Mouse (Mus musculus) hindbrain, embryonic 12.5 days (tissue): Measurements from ENCODE around the gene Ndufa12. TPM values are rescaled to one million over a fixed set of nuclear protein-coding genes. Genes with fewer than 3 reads are reported as not detected.

ENCODE experiments used
- ATAC-seq: fragments of 200-750 bp; cut with Nextera tagmentation; 2 replicates; pipeline ENCODE4 v1.8.0; 2017; ENCODE audit warnings: moderate TSS enrichment; ENCODE audit not compliant: low FRiP score
- H3K27ac ChIP-seq: fragments of 300-500 bp; sonication (generic); 2 replicates; pipeline ENCODE4 v1.5.1; 2016; ENCODE audit warnings: mild to moderate bottlenecking
- H3K27me3 ChIP-seq: fragments of 300-500 bp; sonication (generic); 2 replicates; pipeline ENCODE4 v1.6.1; 2016; ENCODE audit warnings: mild to moderate bottlenecking
- H3K36me3 ChIP-seq: fragments of 300-500 bp; sonication (generic); 2 replicates; pipeline ENCODE4 v1.6.1; 2016; ENCODE audit warnings: mild to moderate bottlenecking
- H3K4me1 ChIP-seq: fragments of 300-500 bp; sonication (generic); 2 replicates; pipeline ENCODE4 v1.6.1; 2016
- H3K4me2 ChIP-seq: fragments of 300-500 bp; sonication (generic); replicated peaks from 2 replicates; pipeline ENCODE4 v1.6.1; 2016; ENCODE audit warnings: mild to moderate bottlenecking
- H3K4me3 ChIP-seq: fragments of 300-500 bp; sonication (generic); 2 replicates; pipeline ENCODE4 v1.5.1; 2016; ENCODE audit warnings: mild to moderate bottlenecking
- H3K9ac ChIP-seq: fragments of 300-500 bp; sonication (generic); 2 replicates; pipeline ENCODE4 v1.6.1; 2016; ENCODE audit warnings: mild to moderate bottlenecking, moderate library complexity
- H3K9me3 ChIP-seq: fragments of 300-500 bp; sonication (generic); replicated peaks from 2 replicates; pipeline ENCODE4 v1.6.1; 2016; ENCODE audit warnings: mild to moderate bottlenecking
- WGBS: fragments of 180-500 bp; shearing (Covaris S2); methylation state at CpG from one replicate; pipeline ENCODE4 v1.1.7; 2016; 5-methylcytosine and 5-hydroxymethylcytosine counted together
- polyA plus RNA-seq: library from polyadenylated mRNA; unstranded; fragments of >200 nt; fragmentation: Nextera tagmentation; extraction: Ambion mirVana; gene quantifications from 2 replicates; pipeline ENCODE4 v1.2.1, GENCODE M21; 2016

The Ndufa12 gene
- polyA plus RNA-seq, 1 experiment from 2014 or later: 400 TPM

DNA sequence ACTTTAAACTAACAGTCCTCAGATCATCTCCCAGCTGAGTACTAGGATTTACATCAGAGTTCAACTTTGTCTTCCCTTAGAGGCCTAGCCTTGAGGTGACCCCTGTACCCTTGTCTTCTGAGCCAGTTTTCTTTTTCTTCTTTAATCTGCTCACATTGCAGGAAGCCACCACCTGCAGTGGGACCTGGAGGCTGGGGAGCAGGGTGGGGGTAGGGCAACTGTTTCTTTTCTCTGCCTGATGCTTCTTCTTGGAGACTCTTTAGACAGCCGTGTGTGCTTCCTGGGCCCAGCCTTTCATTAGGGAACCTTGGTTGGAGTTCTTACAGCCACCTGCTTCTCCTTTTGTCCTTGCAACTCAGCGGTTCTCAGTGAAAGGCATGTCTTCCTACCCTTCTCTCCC, 42.8 kb downstream of the Ndufa12 start:
- ATAC-seq: no peak
- WGBS: 62% methylated on average over 2 of the region's 2 CpGs
- no peak overlapping the region for H3K4me2 ChIP-seq
- 0 out of 2 replicates have a peak, but pooled peaks cover 3% of the 10 kb centered on the region for H3K4me1 ChIP-seq
- no peak overlapping the region for H3K4me3 ChIP-seq
- H3K27ac ChIP-seq: no peak overlapping the region
- H3K9me3 ChIP-seq: no peaks in the 10 kb centered on the region
- no peaks in the 10 kb centered on the region for H3K36me3 ChIP-seq
- no peaks in the 10 kb centered on the region for H3K27me3 ChIP-seq
- H3K9ac ChIP-seq: no peak overlapping the region

DNA sequence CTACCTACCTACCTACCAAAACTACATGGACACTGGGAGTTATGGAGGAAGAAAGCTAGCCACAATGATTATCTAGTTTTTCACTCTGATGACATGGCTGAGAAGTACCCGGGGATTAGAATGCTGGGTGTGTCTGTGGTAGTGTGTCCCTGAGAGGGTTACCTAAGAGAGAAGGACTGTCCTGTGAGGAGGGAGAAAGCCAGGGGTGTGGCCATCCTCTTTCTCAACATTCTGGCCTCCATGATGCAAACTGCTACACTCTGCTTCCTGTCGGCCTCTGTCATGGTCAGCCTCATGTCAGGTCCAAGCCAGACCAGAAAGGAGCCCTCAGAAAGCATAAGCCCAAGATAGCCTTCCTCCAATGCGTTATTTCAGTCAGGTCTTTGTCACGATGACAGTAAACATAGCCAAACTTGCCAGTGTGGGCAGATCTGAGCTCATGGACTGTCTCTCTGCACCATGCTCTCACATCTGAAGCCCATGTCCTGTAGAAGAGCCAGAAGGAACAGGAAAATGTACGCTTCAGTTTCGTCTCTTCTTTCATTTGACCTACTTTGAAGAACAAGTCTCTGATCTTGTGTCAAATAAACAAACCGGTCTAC, 49.3 kb downstream of the Ndufa12 start:
- Histone ChIP-seq H3K9me3 (no peaks in the 10 kb centered on the region), H3K36me3 (no peaks in the 10 kb centered on the region), H3K27ac (no peak overlapping the region), H3K4me2 (no peak overlapping the region), H3K9ac (no peak overlapping the region), H3K4me1 (peaks cover 12% of the 10 kb centered on the region), H3K27me3 (no peaks in the 10 kb centered on the region), H3K4me3 (no peak overlapping the region)
- ATAC-seq: no peak
- 91% methylated on average over 7 of the region's 7 CpGs for WGBS

DNA sequence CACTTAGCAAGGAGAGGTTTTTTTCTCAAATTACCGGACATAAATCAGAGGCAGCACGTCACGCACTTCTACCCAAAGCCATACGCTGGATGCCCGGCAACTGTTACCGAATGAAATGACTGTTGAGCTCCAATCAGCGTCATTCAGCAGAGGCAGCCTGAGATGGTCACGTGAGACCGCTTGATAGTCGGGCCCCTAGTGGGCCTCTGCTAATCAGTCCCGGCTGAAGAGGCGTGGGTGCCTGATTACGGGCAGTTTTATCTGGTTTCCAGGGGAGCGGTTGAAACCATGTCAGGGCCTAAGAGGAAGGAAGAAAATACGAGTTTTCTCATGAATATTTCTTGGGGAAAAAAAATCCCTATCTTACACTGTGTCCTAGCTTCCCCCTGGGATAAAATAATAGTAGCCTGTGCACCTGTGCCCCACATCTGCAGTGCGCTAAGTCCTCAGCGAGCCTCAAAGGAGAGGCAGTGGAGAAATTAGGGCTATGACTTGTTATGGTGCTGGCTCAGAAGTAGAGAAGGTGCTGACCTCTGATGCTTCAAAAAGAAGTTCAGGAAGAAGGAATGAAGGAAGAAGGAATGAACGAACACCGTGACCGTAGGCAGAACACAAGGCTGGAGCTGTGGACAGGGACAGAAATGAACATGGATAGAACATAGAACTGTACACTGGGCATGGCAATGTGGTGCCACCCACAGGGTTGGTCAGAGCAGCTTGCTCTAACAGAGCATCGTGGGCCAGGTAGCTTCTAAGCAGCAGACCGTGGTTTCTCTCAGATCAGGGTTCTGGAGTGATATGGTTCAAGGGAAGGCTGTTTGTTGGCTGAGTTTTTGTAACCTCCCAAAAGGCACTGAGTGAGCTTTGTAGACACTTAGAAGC, 51.3 kb downstream of the Ndufa12 start:
- Histone ChIP-seq H3K27me3 (no peaks in the 10 kb centered on the region), H3K9ac (no peak overlapping the region), H3K27ac (peak overlapping the region; percentile 60), H3K36me3 (no peaks in the 10 kb centered on the region), H3K4me3 (no peak overlapping the region), H3K9me3 (no peaks in the 10 kb centered on the region), H3K4me1 (peaks cover 12% of the 10 kb centered on the region), H3K4me2 (peak overlapping the region; percentile 33)
- peak; percentile 91 for ATAC-seq
- 44% methylated on average over 22 of the region's 22 CpGs for WGBS

DNA sequence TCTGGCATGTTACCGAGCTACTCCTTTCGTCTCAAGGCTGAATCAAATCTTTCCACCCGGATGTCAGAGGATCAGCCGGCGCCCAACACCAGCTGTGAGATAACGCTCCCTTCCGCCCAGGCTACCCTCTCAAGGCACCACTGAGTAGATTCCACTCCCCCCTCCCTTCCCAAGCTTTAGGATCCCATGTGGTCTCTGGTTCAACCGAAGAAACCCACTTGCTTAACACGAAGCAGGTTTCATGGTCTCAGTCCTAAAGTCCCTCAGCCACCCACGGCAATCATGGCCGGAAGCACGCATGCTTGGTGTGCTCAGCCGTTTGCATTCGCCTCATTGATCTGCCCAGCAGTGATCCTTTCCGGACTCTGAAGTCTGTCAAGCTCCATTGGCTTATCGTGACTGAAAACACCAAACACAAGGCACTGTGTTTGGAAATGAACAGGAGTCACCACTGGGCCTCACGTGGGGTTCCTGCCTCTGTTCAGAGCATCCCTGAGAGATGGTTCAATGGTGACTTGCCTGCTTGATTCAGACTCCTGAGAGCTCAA, 54.8 kb downstream of the Ndufa12 start:
- Histone ChIP-seq H3K4me1 (peaks cover 9% of the 10 kb centered on the region), H3K9ac (no peak overlapping the region), H3K9me3 (no peaks in the 10 kb centered on the region), H3K27me3 (no peaks in the 10 kb centered on the region), H3K27ac (no peak overlapping the region), H3K4me3 (no peak overlapping the region), H3K36me3 (no peaks in the 10 kb centered on the region), H3K4me2 (no peak overlapping the region)
- ATAC-seq: no peak
- WGBS: 69% methylated on average over 17 of the region's 17 CpGs

DNA sequence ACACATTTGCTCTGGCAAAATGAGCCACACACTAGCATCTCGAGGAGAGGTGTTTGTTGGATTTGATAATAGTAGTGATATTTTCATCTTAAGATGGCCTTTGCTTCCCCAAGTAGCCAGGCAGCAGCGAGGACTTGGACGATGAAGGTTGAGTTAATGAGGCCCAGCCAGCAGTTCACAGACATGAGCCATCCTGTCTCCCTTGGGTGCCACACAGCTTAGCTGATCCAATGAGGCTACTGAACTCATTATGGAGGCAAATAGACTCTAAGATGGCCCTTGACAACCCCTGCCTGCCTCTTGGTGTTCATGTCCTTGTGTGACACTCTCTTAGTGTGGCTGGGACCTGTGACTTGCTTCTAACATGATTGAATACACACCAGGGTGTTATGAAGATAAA, 56.2 kb downstream of the Ndufa12 start:
- no peaks in the 10 kb centered on the region for H3K36me3 ChIP-seq
- ATAC-seq: no peak

DNA sequence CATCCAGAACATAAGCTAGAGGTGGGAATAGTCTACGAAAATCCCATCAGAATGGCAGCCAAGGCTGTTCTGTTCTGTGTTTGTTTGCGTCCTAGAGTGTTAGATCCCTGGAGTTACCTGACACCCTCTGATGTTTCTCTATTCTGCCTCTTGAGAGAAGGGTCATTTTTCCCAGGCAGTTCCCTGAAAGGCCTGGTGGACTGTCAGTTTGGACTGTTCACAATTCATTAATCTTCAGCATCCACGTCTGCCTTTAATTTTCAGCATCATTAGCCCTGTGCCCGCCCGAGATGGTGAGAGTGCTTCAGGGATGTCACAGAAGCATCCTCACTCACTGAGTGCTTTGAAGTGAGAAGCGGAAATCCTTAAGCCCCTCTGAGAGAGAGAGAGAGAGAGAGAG, 57.2 kb downstream of the Ndufa12 start:
- H3K36me3 ChIP-seq: no peaks in the 10 kb centered on the region
- H3K4me3 ChIP-seq: no peak overlapping the region
- no peaks in the 10 kb centered on the region for H3K9me3 ChIP-seq
- no peak overlapping the region for H3K4me2 ChIP-seq
- no peak overlapping the region for H3K9ac ChIP-seq
- H3K4me1 ChIP-seq: no peaks in the 10 kb centered on the region
- no peak overlapping the region for H3K27ac ChIP-seq
- WGBS: 44% methylated on average over 6 of the region's 6 CpGs
- no peaks in the 10 kb centered on the region for H3K27me3 ChIP-seq
- no peak for ATAC-seq

More for the DNA sequence above, 56.2 kb downstream of the Ndufa12 start:
- H3K4me2 ChIP-seq: no peak overlapping the region
- H3K4me1 ChIP-seq: peaks cover 5% of the 10 kb centered on the region
- no peak overlapping the region for H3K27ac ChIP-seq
- no peak overlapping the region for H3K4me3 ChIP-seq
- H3K27me3 ChIP-seq: no peaks in the 10 kb centered on the region
- no peak overlapping the region for H3K9ac ChIP-seq
- H3K9me3 ChIP-seq: no peaks in the 10 kb centered on the region
- WGBS: 86% methylated on average over 3 of the region's 3 CpGs

DNA sequence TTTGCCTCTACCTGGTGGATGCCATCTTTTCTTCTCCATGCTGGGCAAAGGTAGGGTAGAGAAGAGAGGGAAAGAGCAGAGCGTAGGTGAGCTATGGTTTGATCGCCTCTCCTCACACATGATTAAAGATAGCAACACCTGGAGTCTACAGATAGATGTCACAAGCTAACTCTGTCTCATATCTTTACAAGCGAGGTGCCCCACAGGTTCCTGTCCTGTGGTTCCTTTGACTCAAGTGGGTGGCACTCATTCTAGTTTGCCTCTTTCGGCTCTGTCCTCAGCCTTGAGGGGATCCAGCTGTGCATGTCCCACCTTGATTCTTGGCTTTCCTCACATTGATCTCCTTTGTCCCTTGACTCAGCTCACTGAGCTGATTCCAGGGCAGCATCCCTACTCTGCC, 58.0 kb downstream of the Ndufa12 start:
- 88% methylated on average over 4 of the region's 4 CpGs for WGBS
- Histone ChIP-seq H3K9me3 (no peaks in the 10 kb centered on the region), H3K27me3 (no peaks in the 10 kb centered on the region), H3K4me3 (no peak overlapping the region), H3K27ac (no peak overlapping the region), H3K36me3 (no peaks in the 10 kb centered on the region), H3K4me1 (no peaks in the 10 kb centered on the region), H3K4me2 (no peak overlapping the region), H3K9ac (no peak overlapping the region)
- ATAC-seq: no peak

DNA sequence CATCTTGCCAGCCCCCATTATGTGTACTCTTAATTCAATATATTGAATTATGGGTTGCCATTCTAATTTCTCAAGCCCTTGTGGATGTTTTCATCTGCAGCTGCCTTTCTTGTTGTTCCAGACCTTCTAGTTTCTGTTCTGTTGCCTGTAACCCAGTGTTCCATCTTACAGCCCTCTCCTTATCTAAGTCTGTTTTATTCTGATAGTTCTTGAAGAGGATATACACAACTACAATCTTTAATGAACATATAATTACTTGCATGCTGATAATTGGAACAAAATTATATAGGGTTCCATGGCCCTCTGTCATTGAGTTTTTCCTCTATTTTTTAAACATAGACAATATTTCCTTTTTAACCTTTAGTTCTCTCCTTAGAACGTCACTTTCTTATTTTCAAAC, 62.0 kb downstream of the Ndufa12 start:
- Histone ChIP-seq H3K9me3 (no peaks in the 10 kb centered on the region), H3K27me3 (no peaks in the 10 kb centered on the region), H3K4me2 (no peak overlapping the region), H3K27ac (no peak overlapping the region), H3K9ac (no peak overlapping the region), H3K4me1 (no peaks in the 10 kb centered on the region), H3K36me3 (no peaks in the 10 kb centered on the region), H3K4me3 (no peak overlapping the region)
- WGBS: 86% methylated on average over 1 of the region's 1 CpGs
- ATAC-seq: no peak

DNA sequence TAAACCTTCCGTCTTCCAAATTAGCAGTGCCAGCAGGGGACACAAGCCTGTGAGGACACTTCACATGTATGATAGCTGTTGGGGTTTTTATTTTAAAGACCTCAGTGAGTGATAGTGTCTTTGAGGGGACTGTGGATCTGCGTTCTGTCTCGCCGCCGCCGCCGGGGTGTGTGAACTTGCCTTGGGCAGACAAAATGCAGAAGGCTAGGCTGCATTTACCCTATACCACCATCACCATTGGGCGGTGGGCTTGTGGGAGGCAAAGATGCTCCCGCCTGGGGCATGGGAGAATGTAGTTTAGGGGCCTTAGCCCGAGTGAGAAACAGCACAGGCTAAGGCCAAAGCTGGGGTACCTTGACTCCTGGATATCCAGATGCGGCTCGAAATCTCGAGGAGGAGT, 64.1 kb downstream of the Ndufa12 start:
- H3K4me2 ChIP-seq: no peak overlapping the region
- H3K4me3 ChIP-seq: no peak overlapping the region
- H3K36me3 ChIP-seq: no peaks in the 10 kb centered on the region
- no peaks in the 10 kb centered on the region for H3K27me3 ChIP-seq
- H3K9me3 ChIP-seq: no peaks in the 10 kb centered on the region
- peaks cover 7% of the 10 kb centered on the region; the same call in 1 of the 2 replicates for H3K4me1 ChIP-seq
- no peak overlapping the region for H3K27ac ChIP-seq
- no peak for ATAC-seq
- WGBS: 88% methylated on average over 13 of the region's 13 CpGs
- H3K9ac ChIP-seq: no peak overlapping the region

DNA sequence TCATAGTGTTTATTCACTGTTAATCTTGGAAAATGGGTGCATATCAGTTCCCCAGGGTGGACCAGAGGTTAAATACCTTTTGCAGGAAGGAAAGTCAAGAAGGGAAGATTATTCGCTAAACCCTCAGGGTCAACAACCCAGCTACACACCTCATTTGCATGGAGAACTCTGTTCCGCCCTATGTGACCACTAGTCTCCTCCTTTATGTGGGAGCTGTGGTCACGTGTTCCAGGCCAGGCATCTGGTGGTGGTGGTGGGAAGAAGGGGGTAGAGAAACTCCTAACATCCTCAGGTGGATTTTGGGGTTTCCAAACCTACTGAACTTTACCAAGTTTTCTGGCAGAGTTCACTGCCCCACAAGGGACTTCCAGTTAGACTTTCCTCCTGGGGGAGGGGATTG, 64.7 kb downstream of the Ndufa12 start:
- Histone ChIP-seq H3K36me3 (no peaks in the 10 kb centered on the region), H3K4me3 (no peak overlapping the region), H3K9ac (no peak overlapping the region), H3K4me1 (peaks cover 7% of the 10 kb centered on the region; the same call in 1 of the 2 replicates), H3K27me3 (no peaks in the 10 kb centered on the region), H3K4me2 (no peak overlapping the region), H3K9me3 (no peaks in the 10 kb centered on the region), H3K27ac (no peak overlapping the region)
- WGBS: 82% methylated on average over 3 of the region's 3 CpGs
- ATAC-seq: no peak

DNA sequence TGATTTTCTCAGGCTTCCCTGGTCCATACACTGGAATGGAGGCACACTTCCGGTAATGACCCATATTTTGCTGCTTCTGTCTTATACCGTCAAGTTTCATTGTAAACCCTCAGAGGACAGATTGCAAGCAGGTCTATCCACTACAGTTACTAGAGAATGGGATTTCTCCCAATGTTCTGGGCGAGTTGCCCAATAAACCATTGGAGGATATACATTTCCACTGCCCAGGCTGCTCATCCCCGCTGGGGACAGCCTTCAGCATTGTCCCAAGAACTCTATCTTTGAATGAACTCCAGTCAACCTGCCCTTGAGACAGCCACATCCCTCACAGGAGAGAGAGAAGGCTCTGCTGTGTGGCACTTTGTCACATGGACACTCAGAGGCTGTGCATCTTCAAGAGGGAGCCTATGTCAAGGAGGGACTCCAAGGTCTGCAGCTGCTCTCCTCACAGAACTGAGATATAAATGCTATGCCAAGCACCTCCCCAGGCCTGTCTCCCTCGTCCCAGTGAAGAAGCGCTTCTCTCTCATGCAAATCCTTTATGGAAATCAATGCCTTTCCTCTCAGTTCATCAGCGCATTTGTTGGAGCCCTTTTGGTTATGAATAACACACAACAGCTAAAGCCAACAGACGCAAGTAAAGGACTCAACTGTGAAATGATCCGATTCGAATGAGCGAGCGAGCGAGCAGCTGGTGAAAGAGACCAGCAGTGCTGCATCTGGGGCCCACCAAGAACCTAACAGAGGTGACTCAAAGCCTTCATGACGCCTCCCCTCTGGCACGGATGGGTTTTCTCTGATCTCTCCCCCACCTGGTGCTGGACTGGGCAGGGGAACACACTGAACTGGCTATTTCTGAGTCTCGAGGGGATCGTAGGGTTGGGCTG, 67.4 kb downstream of the Ndufa12 start:
- no peak overlapping the region for H3K9ac ChIP-seq
- H3K36me3 ChIP-seq: no peaks in the 10 kb centered on the region
- peaks cover 7% of the 10 kb centered on the region; the same call in 1 of the 2 replicates for H3K4me1 ChIP-seq
- H3K27me3 ChIP-seq: no peaks in the 10 kb centered on the region
- H3K27ac ChIP-seq: no peak overlapping the region
- peak; percentile 69 for ATAC-seq
- H3K9me3 ChIP-seq: no peaks in the 10 kb centered on the region; the same call in 1 of the 2 replicates
- 57% methylated on average over 17 of the region's 17 CpGs for WGBS
- no peak overlapping the region for H3K4me2 ChIP-seq
- H3K4me3 ChIP-seq: no peak overlapping the region
